9 mouse cellular contexts compared by ENCODE assay signal in the genomic region with DNA sequence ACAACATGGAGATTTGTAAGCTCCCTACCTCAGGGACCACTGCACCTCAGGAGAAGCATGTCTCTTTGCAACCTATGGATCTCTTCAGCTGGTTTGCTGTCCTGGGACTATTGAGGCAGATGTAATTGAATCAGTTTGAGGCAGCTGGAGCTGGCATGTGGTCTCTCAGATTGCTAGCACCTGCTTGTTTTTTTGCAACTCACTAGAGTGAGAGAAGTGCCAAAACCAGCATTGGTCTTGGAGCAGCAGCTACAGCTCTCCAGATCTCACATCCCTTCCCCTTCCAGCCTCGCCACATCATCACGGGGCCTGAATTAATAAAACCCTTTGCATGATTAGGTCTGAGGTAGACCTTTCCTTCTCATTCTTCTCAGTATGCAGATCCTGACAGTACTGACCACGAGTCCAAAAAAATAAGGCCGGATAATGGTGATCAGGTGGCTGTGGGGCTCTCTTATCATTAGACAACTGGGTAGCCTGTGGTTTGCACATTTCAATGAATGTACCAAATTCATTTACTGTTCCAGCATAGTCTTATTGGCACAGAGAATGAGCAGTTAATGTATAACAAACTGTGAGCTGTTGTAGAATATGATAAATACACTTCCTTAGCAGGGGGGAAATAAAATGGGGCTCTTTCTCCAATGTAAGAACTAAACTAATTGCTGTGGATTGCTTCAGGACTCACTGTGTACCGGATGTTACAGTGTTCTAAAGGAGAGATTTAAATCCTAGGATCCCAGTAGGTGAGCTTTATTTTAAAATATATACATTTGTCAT.
DNase-seq lines count a peak whose midpoint lies in the region; TF ChIP-seq lines count a peak whose summit lies in the region.
"Had no signal": no experiment of that assay in that cellular context is flagged by ENCODE, and none has a peak within 500 bp of the region (broad histone marks: within the 10 kb centered on the region; RNA-seq: fewer than 3 reads in every experiment).

No protein-coding gene starts in this region.

- no peak for TF ChIP-seq CTCF in left cerebral cortex, adult 2 months (IDR thresholded peaks at IDR 0.05)

- no peak overlapping the region for H3K4me3 ChIP-seq in left cerebral cortex, adult 2 months
- H3K4me3 ChIP-seq: neural tube, embryonic 12.5 days had no signal

- H3K27ac ChIP-seq in left cerebral cortex, adult 2 months: no peak overlapping the region; the same call in 1 of the 2 replicates
- H3K27ac ChIP-seq: neural tube, embryonic 12.5 days had no signal

- peak; percentile 27 for DNase-seq in layer of hippocampus, adult 9-10 months (ENCODE audit: low spot score)
- no peak for DNase-seq in layer of hippocampus, adult 18-20 months (ENCODE audit: low spot score in 2 of 2)
- peak; percentile 28 for DNase-seq in brain, embryonic 18.5 days (ENCODE audit: low read depth, low spot score)
- peak; percentile 76 to 80 for DNase-seq in cerebellum, postnatal 10 days
- peak; percentile 27 for DNase-seq in layer of hippocampus, adult 9-11 months
- no peak for DNase-seq in adrenal gland, adult 8-10 months
- no peak for DNase-seq in left cerebral cortex, adult 2 months (ENCODE audit: extremely low spot score in 1 of 2, low spot score in 2 of 2)
- DNase-seq in frontal cortex, postnatal 25 days (ENCODE audit: low spot score in 2 of 2): no peak

- intact Hi-C loops in left cerebral cortex, adult 2 months (cut with DNase I): no loop called here

Comparison
In these comparisons a context has a peak if more than half of its experiments do, and no peak if none do; other contexts are left out.
1. DNase-seq: peak in layer of hippocampus, adult 9-10 months (single experiment), brain, embryonic 18.5 days (single experiment), cerebellum, postnatal 10 days (2 of 2) and layer of hippocampus, adult 9-11 months (single experiment); none in layer of hippocampus, adult 18-20 months (0 of 2), adrenal gland, adult 8-10 months (single experiment), left cerebral cortex, adult 2 months (0 of 2) and frontal cortex, postnatal 25 days (0 of 2).